Mouse (Mus musculus): ENCODE data around the gene Rtraf. TPM values are rescaled to one million over a fixed set of nuclear protein-coding genes. Genes with fewer than 3 reads are reported as not detected.

Rtraf gene
- polyA plus RNA-seq, 1 experiment from 2014 or later: 58.5 TPM

- H3K4me2 ChIP-seq (ENCODE audit: low read depth, low read length): no peak overlapping the region
- no peak overlapping the region for H3K9ac ChIP-seq (ENCODE audit: low read depth, low read length)
- H3K36me3 ChIP-seq (ENCODE audit: control insufficient read depth, insufficient read depth): no peaks in the 10 kb centered on the region
Observed at GRCm38 (mm10) chr14:19803623-19804022, 20.0 kb downstream of the Rtraf start.

GRCm38 (mm10) chr14:19803222-19803621 lies 20.4 kb downstream of the Rtraf start:
- Histone ChIP-seq H3K9ac (ENCODE audit: low read depth, low read length) (no peak overlapping the region), H3K27ac (ENCODE audit: low read length) (no peak overlapping the region), H3K4me1 (ENCODE audit: control insufficient read depth, low read depth, low read length) (peaks cover 6% of the 10 kb centered on the region), H3K27me3 (ENCODE audit: control insufficient read depth, insufficient read depth, low read depth, low read length) (no peaks in the 10 kb centered on the region), H3K4me3 (ENCODE audit: low read depth, low read length) (no peak overlapping the region), H3K4me2 (ENCODE audit: low read depth, low read length) (no peak overlapping the region), H3K36me3 (ENCODE audit: control insufficient read depth, insufficient read depth) (no peaks in the 10 kb centered on the region), H3K9me3 (replicated peaks; ENCODE audit: control insufficient read depth, low read length) (no peaks in the 10 kb centered on the region)
- 27% methylated on average over 4 of the region's 4 CpGs for WGBS (ENCODE audit: insufficient replicate concordance)
- ATAC-seq (ENCODE audit: low read depth): no peak

More at GRCm38 (mm10) chr14:19803623-19804022, 20.0 kb downstream of the Rtraf start:
- H3K9me3 ChIP-seq (replicated peaks; ENCODE audit: control insufficient read depth, low read length): no peaks in the 10 kb centered on the region
- 38% methylated on average over 10 of the region's 10 CpGs for WGBS (ENCODE audit: insufficient replicate concordance)
- H3K27ac ChIP-seq (ENCODE audit: low read length): no peak overlapping the region
- ATAC-seq (ENCODE audit: low read depth): no peak
- no peak overlapping the region for H3K4me3 ChIP-seq (ENCODE audit: low read depth, low read length)
- no peaks in the 10 kb centered on the region for H3K27me3 ChIP-seq (ENCODE audit: control insufficient read depth, insufficient read depth, low read depth, low read length)
- peaks cover 6% of the 10 kb centered on the region for H3K4me1 ChIP-seq (ENCODE audit: control insufficient read depth, low read depth, low read length)

- H3K27ac ChIP-seq (ENCODE audit: low read length): no peak overlapping the region
- H3K36me3 ChIP-seq (ENCODE audit: control insufficient read depth, insufficient read depth): no peaks in the 10 kb centered on the region
- H3K27me3 ChIP-seq (ENCODE audit: control insufficient read depth, insufficient read depth, low read depth, low read length): no peaks in the 10 kb centered on the region
- no peak for ATAC-seq (ENCODE audit: low read depth)
- no peaks in the 10 kb centered on the region for H3K9me3 ChIP-seq (replicated peaks; ENCODE audit: control insufficient read depth, low read length)
- H3K9ac ChIP-seq (ENCODE audit: low read depth, low read length): no peak overlapping the region
- H3K4me2 ChIP-seq (ENCODE audit: low read depth, low read length): no peak overlapping the region
- 71% methylated on average over 8 of the region's 8 CpGs for WGBS (ENCODE audit: insufficient replicate concordance)
- H3K4me3 ChIP-seq (ENCODE audit: low read depth, low read length): no peak overlapping the region
- H3K4me1 ChIP-seq (ENCODE audit: control insufficient read depth, low read depth, low read length): peaks cover 10% of the 10 kb centered on the region
Observed at GRCm38 (mm10) chr14:19801474-19802215, 22.0 kb downstream of the Rtraf start.

GRCm38 (mm10) chr14:19800485-19800884 lies 23.1 kb downstream of the Rtraf start:
- Histone ChIP-seq H3K9ac (ENCODE audit: low read depth, low read length) (no peak overlapping the region), H3K27me3 (ENCODE audit: control insufficient read depth, insufficient read depth, low read depth, low read length) (no peaks in the 10 kb centered on the region), H3K9me3 (replicated peaks; ENCODE audit: control insufficient read depth, low read length) (no peaks in the 10 kb centered on the region), H3K27ac (ENCODE audit: low read length) (no peak overlapping the region), H3K4me2 (ENCODE audit: low read depth, low read length) (no peak overlapping the region), H3K4me1 (ENCODE audit: control insufficient read depth, low read depth, low read length) (peaks cover 11% of the 10 kb centered on the region), H3K36me3 (ENCODE audit: control insufficient read depth, insufficient read depth) (no peaks in the 10 kb centered on the region), H3K4me3 (ENCODE audit: low read depth, low read length) (no peak overlapping the region)
- 13% methylated on average over 2 of the region's 2 CpGs for WGBS (ENCODE audit: insufficient replicate concordance)
- ATAC-seq (ENCODE audit: low read depth): no peak

- Histone ChIP-seq H3K4me1 (ENCODE audit: control insufficient read depth, low read depth, low read length) (peaks cover 4% of the 10 kb centered on the region; the same call in 1 of the 2 replicates), H3K4me3 (ENCODE audit: low read depth, low read length) (no peak overlapping the region), H3K36me3 (ENCODE audit: control insufficient read depth, insufficient read depth) (no peaks in the 10 kb centered on the region), H3K9me3 (replicated peaks; ENCODE audit: control insufficient read depth, low read length) (no peaks in the 10 kb centered on the region), H3K9ac (ENCODE audit: low read depth, low read length) (no peak overlapping the region), H3K4me2 (ENCODE audit: low read depth, low read length) (no peak overlapping the region), H3K27ac (ENCODE audit: low read length) (no peak overlapping the region), H3K27me3 (ENCODE audit: control insufficient read depth, insufficient read depth, low read depth, low read length) (no peaks in the 10 kb centered on the region)
- 36% methylated on average over 18 of the region's 18 CpGs for WGBS (ENCODE audit: insufficient replicate concordance)
- peak; percentile 35; the same call in 1 of the 2 replicates for ATAC-seq (ENCODE audit: low read depth)
Observed at GRCm38 (mm10) chr14:19796541-19797304, 26.9 kb downstream of the Rtraf start.

GRCm38 (mm10) chr14:19794881-19795280 lies 28.7 kb downstream of the Rtraf start:
- Histone ChIP-seq H3K27me3 (ENCODE audit: control insufficient read depth, insufficient read depth, low read depth, low read length) (no peaks in the 10 kb centered on the region), H3K27ac (ENCODE audit: low read length) (no peak overlapping the region), H3K36me3 (ENCODE audit: control insufficient read depth, insufficient read depth) (no peaks in the 10 kb centered on the region; the same call in 1 of the 2 replicates), H3K9me3 (replicated peaks; ENCODE audit: control insufficient read depth, low read length) (no peaks in the 10 kb centered on the region), H3K4me2 (ENCODE audit: low read depth, low read length) (no peak overlapping the region), H3K4me1 (ENCODE audit: control insufficient read depth, low read depth, low read length) (peaks cover 4% of the 10 kb centered on the region; the same call in 1 of the 2 replicates), H3K9ac (ENCODE audit: low read depth, low read length) (no peak overlapping the region), H3K4me3 (ENCODE audit: low read depth, low read length) (no peak overlapping the region)
- ATAC-seq (ENCODE audit: low read depth): no peak
- 37% methylated on average over 4 of the region's 4 CpGs for WGBS (ENCODE audit: insufficient replicate concordance)

GRCm38 (mm10) chr14:19788443-19788842 lies 35.2 kb downstream of the Rtraf start:
- H3K27ac ChIP-seq (ENCODE audit: low read length): no peak overlapping the region
- H3K27me3 ChIP-seq (ENCODE audit: control insufficient read depth, insufficient read depth, low read depth, low read length): no peaks in the 10 kb centered on the region
- H3K4me3 ChIP-seq (ENCODE audit: low read depth, low read length): no peak overlapping the region
- H3K4me2 ChIP-seq (ENCODE audit: low read depth, low read length): no peak overlapping the region
- 54% methylated on average over 1 of the region's 1 CpGs for WGBS (ENCODE audit: insufficient replicate concordance)
- no peak overlapping the region for H3K9ac ChIP-seq (ENCODE audit: low read depth, low read length)
- ATAC-seq (ENCODE audit: low read depth): no peak
- no peaks in the 10 kb centered on the region for H3K4me1 ChIP-seq (ENCODE audit: control insufficient read depth, low read depth, low read length)
- H3K9me3 ChIP-seq (replicated peaks; ENCODE audit: control insufficient read depth, low read length): no peaks in the 10 kb centered on the region
- H3K36me3 ChIP-seq (ENCODE audit: control insufficient read depth, insufficient read depth): no peaks in the 10 kb centered on the region; the same call in 1 of the 2 replicates

- no peak overlapping the region for H3K9ac ChIP-seq (ENCODE audit: low read depth, low read length)
- H3K4me3 ChIP-seq (ENCODE audit: low read depth, low read length): no peak overlapping the region
- no peaks in the 10 kb centered on the region for H3K9me3 ChIP-seq (replicated peaks; ENCODE audit: control insufficient read depth, low read length)
- no peak for ATAC-seq (ENCODE audit: low read depth)
- no peak overlapping the region for H3K4me2 ChIP-seq (ENCODE audit: low read depth, low read length)
- H3K27me3 ChIP-seq (ENCODE audit: control insufficient read depth, insufficient read depth, low read depth, low read length): no peaks in the 10 kb centered on the region
- H3K27ac ChIP-seq (ENCODE audit: low read length): no peak overlapping the region
- H3K4me1 ChIP-seq (ENCODE audit: control insufficient read depth, low read depth, low read length): no peaks in the 10 kb centered on the region
- WGBS (ENCODE audit: insufficient replicate concordance): 66% methylated on average over 9 of the region's 9 CpGs
- H3K36me3 ChIP-seq (ENCODE audit: control insufficient read depth, insufficient read depth): no peaks in the 10 kb centered on the region; the same call in 1 of the 2 replicates
Observed at GRCm38 (mm10) chr14:19785797-19786588, 37.6 kb downstream of the Rtraf start.

Measured in liver, embryonic 16.5 days (tissue).